Mouse (Mus musculus): ENCODE results near the gene Rnase4. TPM values are rescaled to one million over a fixed set of nuclear protein-coding genes. Genes with fewer than 3 reads are reported as not detected.

Rnase4 gene
- polyA plus RNA-seq, 1 experiment from 2014 or later = 9.1 TPM

Other genes starting within 250 kb of the Rnase4 start
- gene Tep1, start 220.5 kb upstream of the Rnase4 start, polyA plus RNA-seq (2016; fragmentation: Nextera tagmentation; extraction: Ambion mirVana) = 4.5 and 4.9 TPM in 2 replicates
- gene Klhl33, start 193.6 kb upstream of the Rnase4 start, polyA plus RNA-seq (2016; fragmentation: Nextera tagmentation; extraction: Ambion mirVana) = 0.08 and 0.10 TPM in 2 replicates
- gene Osgep, start 166.2 kb upstream of the Rnase4 start, polyA plus RNA-seq (2016; fragmentation: Nextera tagmentation; extraction: Ambion mirVana) = 141 TPM in 2 replicates
- gene Apex1, start 166.1 kb upstream of the Rnase4 start, polyA plus RNA-seq (2016; fragmentation: Nextera tagmentation; extraction: Ambion mirVana) = 346 and 350 TPM in 2 replicates
- 67.3 and 73.1 TPM in 2 replicates for gene Pip4p1, start 160.2 kb upstream of the Rnase4 start, polyA plus RNA-seq (2016; fragmentation: Nextera tagmentation; extraction: Ambion mirVana)
- 43.8 and 44.3 TPM in 2 replicates for gene Pnp, start 160.0 kb upstream of the Rnase4 start, polyA plus RNA-seq (2016; fragmentation: Nextera tagmentation; extraction: Ambion mirVana)
- gene Gm49342, start 146.6 kb upstream of the Rnase4 start, polyA plus RNA-seq (2016; fragmentation: Nextera tagmentation; extraction: Ambion mirVana) = not detected in 2 replicates
- gene Pnp2, start 135.1 kb upstream of the Rnase4 start, polyA plus RNA-seq (2016; fragmentation: Nextera tagmentation; extraction: Ambion mirVana) = 0.42 and 0.60 TPM in 2 replicates
- not detected in 2 replicates for gene Rnase10, start 83.3 kb upstream of the Rnase4 start, polyA plus RNA-seq (2016; fragmentation: Nextera tagmentation; extraction: Ambion mirVana)
- gene Rnase9, start 49.2 kb upstream of the Rnase4 start, polyA plus RNA-seq (2016; fragmentation: Nextera tagmentation; extraction: Ambion mirVana) = not detected in 2 replicates
- not detected in 2 replicates for gene Rnase11, start 40.9 kb upstream of the Rnase4 start, polyA plus RNA-seq (2016; fragmentation: Nextera tagmentation; extraction: Ambion mirVana)
- not detected in 2 replicates for gene Rnase12, start 33.4 kb upstream of the Rnase4 start, polyA plus RNA-seq (2016; fragmentation: Nextera tagmentation; extraction: Ambion mirVana)
- gene Olfr750, start 16.6 kb upstream of the Rnase4 start, polyA plus RNA-seq (2016; fragmentation: Nextera tagmentation; extraction: Ambion mirVana) = not detected in 2 replicates
- gene Ang, start 73 bp downstream of the Rnase4 start, polyA plus RNA-seq (2016; fragmentation: Nextera tagmentation; extraction: Ambion mirVana) = 1.6 and 1.7 TPM in 2 replicates
- not detected in 2 replicates for gene Eddm3b, start 23.3 kb downstream of the Rnase4 start, polyA plus RNA-seq (2016; fragmentation: Nextera tagmentation; extraction: Ambion mirVana)
- gene Rnase6, start 32.8 kb downstream of the Rnase4 start, polyA plus RNA-seq (2016; fragmentation: Nextera tagmentation; extraction: Ambion mirVana) = 0.18 and 0.19 TPM in 2 replicates
- gene Rnase1, start 55.7 kb downstream of the Rnase4 start, polyA plus RNA-seq (2016; fragmentation: Nextera tagmentation; extraction: Ambion mirVana) = not detected in 2 replicates
- gene Rnase2b, start 71.2 kb downstream of the Rnase4 start, polyA plus RNA-seq (2016; fragmentation: Nextera tagmentation; extraction: Ambion mirVana) = not detected in 2 replicates
- gene Ang2, start 108.1 kb downstream of the Rnase4 start, polyA plus RNA-seq (2016; fragmentation: Nextera tagmentation; extraction: Ambion mirVana) = not detected in 2 replicates
- gene Ear14, start 112.3 kb downstream of the Rnase4 start, polyA plus RNA-seq (2016; fragmentation: Nextera tagmentation; extraction: Ambion mirVana) = not detected in 2 replicates
- not detected in 2 replicates for gene Rnase2a, start 165.0 kb downstream of the Rnase4 start, polyA plus RNA-seq (2016; fragmentation: Nextera tagmentation; extraction: Ambion mirVana)